Mouse (Mus musculus): ENCODE data around the gene Pitpnc1. TPM values are rescaled to one million over a fixed set of nuclear protein-coding genes. Genes with fewer than 3 reads are reported as not detected.
"Not testable (repeated sequence)": the region's sequence is repeated elsewhere in the genome, so short reads cannot be mapped to it uniquely, and the experiment has no call there.

Gene Pitpnc1
- polyA plus RNA-seq, 1 experiment from 2014 or later: 38.1 TPM

- WGBS: 88% methylated on average over 3 of the region's 4 CpGs
These were observed 33.9 kb upstream of the Pitpnc1 start for GRCm38 (mm10) chr11:107504364-107504763.

GRCm38 (mm10) chr11:107502801-107503200 lies 32.3 kb upstream of the Pitpnc1 start:
- no peak overlapping the region for H3K4me2 ChIP-seq (ENCODE audit: low read depth)
- no peak overlapping the region for H3K9ac ChIP-seq (ENCODE audit: low read length)
- H3K4me1 ChIP-seq (ENCODE audit: control insufficient read depth, insufficient read depth, low read length): no peaks in the 10 kb centered on the region
- H3K27ac ChIP-seq (ENCODE audit: low read depth, low read length): no peak overlapping the region
- peaks cover 5% of the 10 kb centered on the region; the same call in 1 of the 2 replicates for H3K36me3 ChIP-seq (ENCODE audit: control insufficient read depth, insufficient read depth, low read length)
- no peak for DNase-seq (ENCODE audit: low spot score)
- WGBS: 83% methylated on average over 8 of the region's 8 CpGs
- no peak overlapping the region for H3K4me3 ChIP-seq (ENCODE audit: low read depth, low read length)
- no peaks in the 10 kb centered on the region for H3K9me3 ChIP-seq (ENCODE audit: control insufficient read depth, low read length)
- H3K27me3 ChIP-seq (ENCODE audit: control insufficient read depth, insufficient read depth, low read length): no peaks in the 10 kb centered on the region
- no peak for ATAC-seq (ENCODE audit: insufficient read depth, low FRiP score, low TSS enrichment)

More at GRCm38 (mm10) chr11:107504364-107504763, 33.9 kb upstream of the Pitpnc1 start:
- DNase-seq (ENCODE audit: low spot score); H3K36me3 ChIP-seq (ENCODE audit: control insufficient read depth, insufficient read depth, low read length); H3K4me3 ChIP-seq (ENCODE audit: low read depth, low read length); H3K4me2 ChIP-seq (ENCODE audit: low read depth); H3K27ac ChIP-seq (ENCODE audit: low read depth, low read length); H3K9ac ChIP-seq (ENCODE audit: low read length); H3K27me3 ChIP-seq (ENCODE audit: control insufficient read depth, insufficient read depth, low read length); ATAC-seq (ENCODE audit: insufficient read depth, low FRiP score, low TSS enrichment); H3K4me1 ChIP-seq (ENCODE audit: control insufficient read depth, insufficient read depth, low read length); H3K9me3 ChIP-seq (ENCODE audit: control insufficient read depth, low read length): not testable (repeated sequence)

- Histone ChIP-seq H3K4me1 (ENCODE audit: control insufficient read depth, insufficient read depth, low read length) (peaks cover 5% of the 10 kb centered on the region; the same call in 1 of the 2 replicates), H3K4me2 (ENCODE audit: low read depth) (no peak overlapping the region), H3K4me3 (ENCODE audit: low read depth, low read length) (no peak overlapping the region), H3K27me3 (ENCODE audit: control insufficient read depth, insufficient read depth, low read length) (no peaks in the 10 kb centered on the region), H3K27ac (ENCODE audit: low read depth, low read length) (no peak overlapping the region), H3K9ac (ENCODE audit: low read length) (no peak overlapping the region), H3K9me3 (ENCODE audit: control insufficient read depth, low read length) (no peaks in the 10 kb centered on the region), H3K36me3 (ENCODE audit: control insufficient read depth, insufficient read depth, low read length) (peaks cover 4% of the 10 kb centered on the region; the same call in 1 of the 2 replicates)
- DNase-seq (ENCODE audit: low spot score): no peak
- no peak for ATAC-seq (ENCODE audit: insufficient read depth, low FRiP score, low TSS enrichment)
- WGBS: 97% methylated on average over 3 of the region's 3 CpGs
These were observed 13.8 kb upstream of the Pitpnc1 start for GRCm38 (mm10) chr11:107484341-107484740.

GRCm38 (mm10) chr11:107479862-107480203 lies 9.3 kb upstream of the Pitpnc1 start:
- peak overlapping the region; percentile 95 for H3K4me3 ChIP-seq (ENCODE audit: low read depth, low read length)
- DNase-seq (ENCODE audit: low spot score) (no peak), ATAC-seq (ENCODE audit: insufficient read depth, low FRiP score, low TSS enrichment) (no peak; the same call in 1 of the 2 replicates)
- peak overlapping the region; percentile 95 for H3K4me2 ChIP-seq (ENCODE audit: low read depth)
- H3K9me3 ChIP-seq (ENCODE audit: control insufficient read depth, low read length): no peaks in the 10 kb centered on the region
- no peaks in the 10 kb centered on the region for H3K36me3 ChIP-seq (ENCODE audit: control insufficient read depth, insufficient read depth, low read length)
- peak overlapping the region; percentile 97 for H3K9ac ChIP-seq (ENCODE audit: low read length)
- peaks cover 5% of the 10 kb centered on the region; the same call in 1 of the 2 replicates for H3K4me1 ChIP-seq (ENCODE audit: control insufficient read depth, insufficient read depth, low read length)
- no peaks in the 10 kb centered on the region for H3K27me3 ChIP-seq (ENCODE audit: control insufficient read depth, insufficient read depth, low read length)
- H3K27ac ChIP-seq (ENCODE audit: low read depth, low read length): no peak overlapping the region
- 1% methylated on average over 10 of the region's 10 CpGs for WGBS

- ATAC-seq (ENCODE audit: insufficient read depth, low FRiP score, low TSS enrichment) (peak; percentile 97), DNase-seq (ENCODE audit: low spot score) (peak; percentile 99)
- no peaks in the 10 kb centered on the region for H3K36me3 ChIP-seq (ENCODE audit: control insufficient read depth, insufficient read depth, low read length)
- H3K4me2 ChIP-seq (ENCODE audit: low read depth): peak within 1 kb of the TSS; percentile 95
- H3K9me3 ChIP-seq (ENCODE audit: control insufficient read depth, low read length): no peaks in the 10 kb centered on the region
- peak within 1 kb of the TSS; percentile 95 for H3K4me3 ChIP-seq (ENCODE audit: low read depth, low read length)
- under 1% methylated on average over 51 of the region's 51 CpGs for WGBS
- H3K9ac ChIP-seq (ENCODE audit: low read length): peak within 1 kb of the TSS; percentile 97
- peaks cover 5% of the 10 kb centered on the region; the same call in 1 of the 2 replicates for H3K4me1 ChIP-seq (ENCODE audit: control insufficient read depth, insufficient read depth, low read length)
- no peak within 1 kb of the TSS for H3K27ac ChIP-seq (ENCODE audit: low read depth, low read length)
- no peaks in the 10 kb centered on the region for H3K27me3 ChIP-seq (ENCODE audit: control insufficient read depth, insufficient read depth, low read length)
These were observed 8.8 kb upstream of the Pitpnc1 start, which contains the start of gene Psmd12 for GRCm38 (mm10) chr11:107479053-107479861. Gene Psmd12 (plus strand): TSS chr11:107479484.

GRCm38 (mm10) chr11:107473137-107473820 lies 2.8 kb upstream of the Pitpnc1 start:
- WGBS: 29% methylated on average over 8 of the region's 8 CpGs
- Histone ChIP-seq H3K4me1 (ENCODE audit: control insufficient read depth, insufficient read depth, low read length) (peaks cover 6% of the 10 kb centered on the region; the same call in 1 of the 2 replicates), H3K27ac (ENCODE audit: low read depth, low read length) (no peak overlapping the region), H3K9ac (ENCODE audit: low read length) (no peak overlapping the region), H3K36me3 (ENCODE audit: control insufficient read depth, insufficient read depth, low read length) (no peaks in the 10 kb centered on the region), H3K9me3 (ENCODE audit: control insufficient read depth, low read length) (no peaks in the 10 kb centered on the region), H3K4me3 (ENCODE audit: low read depth, low read length) (no peak overlapping the region), H3K27me3 (ENCODE audit: control insufficient read depth, insufficient read depth, low read length) (no peaks in the 10 kb centered on the region), H3K4me2 (ENCODE audit: low read depth) (no peak overlapping the region)
- ATAC-seq (ENCODE audit: insufficient read depth, low FRiP score, low TSS enrichment): no peak
- peak; percentile 54 for DNase-seq (ENCODE audit: low spot score)

- peaks cover 6% of the 10 kb centered on the region; the same call in 1 of the 2 replicates for H3K4me1 ChIP-seq (ENCODE audit: control insufficient read depth, insufficient read depth, low read length)
- ATAC-seq (ENCODE audit: insufficient read depth, low FRiP score, low TSS enrichment) (no peak), DNase-seq (ENCODE audit: low spot score) (no peak)
- 89% methylated on average over 3 of the region's 3 CpGs for WGBS
- H3K27ac ChIP-seq (ENCODE audit: low read depth, low read length): no peak overlapping the region
- H3K4me2 ChIP-seq (ENCODE audit: low read depth): no peak overlapping the region
- no peaks in the 10 kb centered on the region for H3K27me3 ChIP-seq (ENCODE audit: control insufficient read depth, insufficient read depth, low read length)
- no peak overlapping the region for H3K9ac ChIP-seq (ENCODE audit: low read length)
- no peaks in the 10 kb centered on the region for H3K36me3 ChIP-seq (ENCODE audit: control insufficient read depth, insufficient read depth, low read length)
- no peak overlapping the region for H3K4me3 ChIP-seq (ENCODE audit: low read depth, low read length)
- H3K9me3 ChIP-seq (ENCODE audit: control insufficient read depth, low read length): no peaks in the 10 kb centered on the region
These were observed 1.8 kb upstream of the Pitpnc1 start for GRCm38 (mm10) chr11:107472304-107472703.

- 6% methylated on average over 11 of the region's 11 CpGs for WGBS
These were observed 697 bp upstream of the Pitpnc1 start for GRCm38 (mm10) chr11:107471071-107471720.

More at GRCm38 (mm10) chr11:107471071-107471720, 697 bp upstream of the Pitpnc1 start:
- H3K4me1 ChIP-seq (ENCODE audit: control insufficient read depth, insufficient read depth, low read length): peaks cover 6% of the 10 kb centered on the region; the same call in 1 of the 2 replicates
- DNase-seq (ENCODE audit: low spot score) (no peak), ATAC-seq (ENCODE audit: insufficient read depth, low FRiP score, low TSS enrichment) (no peak)
- H3K9ac ChIP-seq (ENCODE audit: low read length): peak overlapping the region; percentile 80
- H3K4me3 ChIP-seq (ENCODE audit: low read depth, low read length): peak overlapping the region; percentile 87
- no peaks in the 10 kb centered on the region for H3K36me3 ChIP-seq (ENCODE audit: control insufficient read depth, insufficient read depth, low read length)
- no peaks in the 10 kb centered on the region for H3K27me3 ChIP-seq (ENCODE audit: control insufficient read depth, insufficient read depth, low read length)
- H3K4me2 ChIP-seq (ENCODE audit: low read depth): peak overlapping the region; percentile 93
- H3K27ac ChIP-seq (ENCODE audit: low read depth, low read length): peak overlapping the region; percentile 77; the same call in 1 of the 2 replicates
- no peaks in the 10 kb centered on the region for H3K9me3 ChIP-seq (ENCODE audit: control insufficient read depth, low read length)

All from neural tube, embryonic 11.5 days (tissue).